Mouse (Mus musculus) CD4-positive, CD25-positive, alpha-beta regulatory T cell, adult 4 months (primary cell): Measurements from ENCODE around the gene Fam19a5. TPM values are rescaled to one million over a fixed set of nuclear protein-coding genes. Genes with fewer than 3 reads are reported as not detected.

Experiments
- ATAC-seq: one replicate; pipeline ENCODE4 v1.8.0; 2017
- polyA plus RNA-seq, 2 experiments: library from polyadenylated mRNA; unstranded; fragments of 100-300 nt; shearing (Covaris generic); gene quantifications; one replicate each; pipeline ENCODE4 v1.2.1; 2017

Fam19a5 gene
- polyA plus RNA-seq, 2 experiments from 2014 or later = not detected

GRCm38 (mm10) chr15:87667416-87667815 lies 123.3 kb downstream of the Fam19a5 start:
- no peak for ATAC-seq

DNA sequence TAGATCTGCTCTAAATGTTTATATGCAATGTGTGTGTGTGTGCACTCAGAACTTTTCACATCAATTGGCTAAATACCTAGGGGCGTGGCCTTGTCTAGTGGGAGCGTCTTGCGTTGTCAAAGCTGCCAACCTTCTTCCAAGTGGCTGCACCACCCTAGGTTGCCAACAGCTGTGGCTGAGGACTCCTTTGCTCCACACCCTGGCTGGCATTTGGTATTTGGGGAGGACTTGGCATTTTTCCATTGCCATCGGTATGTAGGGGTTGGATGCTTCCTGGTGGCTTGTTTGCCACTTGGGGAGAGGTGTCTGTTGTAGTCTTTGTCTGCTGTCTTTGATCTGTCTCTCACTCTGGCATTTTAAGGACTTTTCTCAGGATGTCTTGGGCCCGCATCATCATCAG lies 124.0 kb downstream of the Fam19a5 start:
- ATAC-seq = no peak

GRCm38 (mm10) chr15:87671929-87672328 lies 127.8 kb downstream of the Fam19a5 start:
- no peak for ATAC-seq

GRCm38 (mm10) chr15:87678711-87679110 lies 134.6 kb downstream of the Fam19a5 start:
- ATAC-seq = no peak

DNA sequence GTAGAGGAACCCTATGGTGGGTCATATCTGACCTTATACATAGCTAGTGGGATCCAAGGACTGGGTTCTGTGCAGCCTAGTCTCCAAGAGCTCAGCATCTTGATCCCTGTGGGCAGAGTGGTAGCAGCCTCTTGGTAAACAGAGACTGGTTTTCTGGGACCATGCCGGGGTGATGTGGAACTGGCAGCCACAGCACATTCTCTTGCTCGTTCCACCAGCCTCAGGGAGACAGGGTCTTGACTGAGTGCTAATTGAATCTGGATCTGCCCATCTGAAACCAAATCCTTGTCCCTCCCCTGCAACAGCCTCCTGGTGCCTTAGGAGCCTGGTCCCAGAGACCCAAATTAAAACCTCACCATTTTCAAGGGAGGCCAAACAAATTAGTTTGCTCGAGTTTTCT lies 138.3 kb downstream of the Fam19a5 start:
- no peak for ATAC-seq

GRCm38 (mm10) chr15:87686415-87687040 lies 142.4 kb downstream of the Fam19a5 start:
- ATAC-seq = no peak

GRCm38 (mm10) chr15:87691271-87691955 lies 147.3 kb downstream of the Fam19a5 start:
- ATAC-seq = no peak

GRCm38 (mm10) chr15:87691958-87692357 lies 147.9 kb downstream of the Fam19a5 start:
- no peak for ATAC-seq

GRCm38 (mm10) chr15:87692394-87692793 lies 148.3 kb downstream of the Fam19a5 start:
- no peak for ATAC-seq

GRCm38 (mm10) chr15:87692865-87693513 lies 148.9 kb downstream of the Fam19a5 start:
- ATAC-seq = no peak

- no peak for ATAC-seq
Measured at GRCm38 (mm10) chr15:87697433-87697996, 153.4 kb downstream of the Fam19a5 start.

DNA sequence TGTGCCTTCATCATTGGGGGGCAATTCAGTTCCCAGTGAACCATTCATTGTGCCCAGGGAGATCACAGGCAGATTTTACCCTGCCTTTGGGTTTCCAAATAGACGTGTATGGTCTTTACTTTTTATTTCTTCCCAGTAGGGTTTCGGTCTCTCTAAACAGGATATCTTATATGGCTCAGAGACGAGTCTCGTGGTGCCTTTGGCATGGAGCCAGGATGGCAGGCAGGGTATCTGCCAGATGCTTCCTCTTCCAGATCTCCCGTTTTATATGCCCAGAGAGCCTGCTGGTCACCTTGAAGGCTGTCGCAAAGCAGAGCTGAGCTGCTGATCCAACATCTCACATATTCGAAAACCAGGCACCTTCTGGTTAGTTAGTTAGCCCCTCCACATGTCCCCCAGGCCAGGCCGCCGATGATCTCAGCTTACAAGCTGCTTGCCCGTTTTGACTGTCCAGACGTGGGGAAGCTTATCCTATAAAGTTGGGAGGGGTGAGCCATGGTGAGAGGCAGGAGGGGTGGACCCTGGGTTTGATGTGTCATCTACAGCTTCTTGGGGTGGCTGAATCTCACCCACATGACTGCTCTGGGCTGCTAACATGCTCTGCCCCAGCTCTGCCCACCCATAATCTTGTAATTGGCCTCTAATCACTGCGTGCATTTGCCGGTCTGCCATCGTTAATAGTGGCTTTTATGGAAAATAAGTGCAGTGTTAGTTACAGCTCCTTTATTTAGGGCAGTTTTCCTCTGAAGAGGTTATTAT lies 154.6 kb downstream of the Fam19a5 start:
- no peak for ATAC-seq

GRCm38 (mm10) chr15:87702821-87703220 lies 158.7 kb downstream of the Fam19a5 start:
- ATAC-seq = no peak

GRCm38 (mm10) chr15:87703334-87703733 lies 159.2 kb downstream of the Fam19a5 start:
- ATAC-seq = no peak

DNA sequence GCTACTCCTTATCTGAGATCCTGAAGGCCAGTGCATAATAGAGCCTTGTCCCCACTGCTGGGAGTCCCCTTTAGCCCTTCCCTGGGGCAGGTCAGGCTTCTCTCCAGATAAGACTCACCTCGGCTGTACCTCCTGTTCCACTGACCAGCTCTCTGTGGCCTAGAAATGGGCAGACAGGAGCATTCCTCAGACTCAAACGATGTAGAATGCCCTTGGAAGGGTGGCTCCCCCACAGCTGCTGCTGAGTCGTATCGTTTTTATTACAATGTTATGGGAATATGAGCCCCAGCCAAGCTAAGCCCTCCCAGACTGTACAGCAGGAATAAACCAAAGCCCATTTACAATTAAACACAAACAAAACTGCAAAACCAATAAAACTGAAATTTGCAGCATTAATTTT lies 167.7 kb downstream of the Fam19a5 start:
- no peak for ATAC-seq

GRCm38 (mm10) chr15:87712221-87712620 lies 168.1 kb downstream of the Fam19a5 start:
- no peak for ATAC-seq

DNA sequence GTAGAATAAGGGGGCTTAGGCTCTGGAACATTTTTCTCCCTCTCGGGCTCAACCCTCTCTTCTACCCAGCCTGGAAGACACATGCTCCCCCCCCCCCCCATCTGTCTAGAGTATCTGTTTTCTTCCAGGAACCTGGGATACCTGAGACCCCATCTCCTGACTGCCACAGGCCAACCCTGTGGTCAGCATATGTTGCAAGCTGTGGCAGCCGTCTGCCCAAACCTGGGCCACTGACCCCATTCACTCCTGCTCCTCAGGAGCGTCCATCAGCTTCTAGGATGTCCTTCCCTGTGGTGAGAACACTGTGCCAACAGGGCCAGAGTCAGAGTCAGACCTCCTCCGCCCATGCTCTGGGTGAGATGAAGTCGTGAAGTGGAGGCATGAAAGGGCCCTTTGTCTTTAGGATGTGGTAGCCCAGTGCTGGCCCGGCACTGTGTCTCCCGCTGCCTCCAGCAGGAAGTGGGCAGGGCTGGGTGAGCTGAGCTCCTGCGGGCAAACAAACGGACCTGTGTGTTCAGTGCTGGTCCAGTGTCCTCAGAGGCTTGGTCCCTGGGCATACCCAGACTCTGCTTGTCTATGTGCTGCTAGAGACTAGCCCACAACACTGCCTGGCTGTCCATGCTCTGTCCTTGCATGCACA lies 171.1 kb downstream of the Fam19a5 start:
- no peak for ATAC-seq

DNA sequence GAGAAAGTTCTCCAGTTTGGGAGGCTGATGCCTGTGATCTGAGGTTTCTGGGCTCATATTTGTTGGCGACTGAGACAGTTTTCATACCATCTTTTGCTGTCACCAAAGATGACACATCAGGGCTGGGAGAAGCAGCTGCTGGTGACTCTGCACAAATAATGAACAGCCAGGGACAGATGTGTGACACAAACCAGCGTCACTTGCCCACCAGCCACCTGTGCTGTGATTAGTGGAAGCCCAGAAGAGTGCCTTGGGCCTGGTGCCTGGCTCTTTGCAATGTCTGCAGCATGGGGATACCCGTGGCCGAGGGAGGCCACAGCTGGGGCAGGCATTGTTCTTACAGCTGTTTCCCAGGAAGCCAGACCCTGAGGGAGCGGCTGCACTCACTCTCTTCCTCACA lies 173.0 kb downstream of the Fam19a5 start:
- no peak for ATAC-seq

DNA sequence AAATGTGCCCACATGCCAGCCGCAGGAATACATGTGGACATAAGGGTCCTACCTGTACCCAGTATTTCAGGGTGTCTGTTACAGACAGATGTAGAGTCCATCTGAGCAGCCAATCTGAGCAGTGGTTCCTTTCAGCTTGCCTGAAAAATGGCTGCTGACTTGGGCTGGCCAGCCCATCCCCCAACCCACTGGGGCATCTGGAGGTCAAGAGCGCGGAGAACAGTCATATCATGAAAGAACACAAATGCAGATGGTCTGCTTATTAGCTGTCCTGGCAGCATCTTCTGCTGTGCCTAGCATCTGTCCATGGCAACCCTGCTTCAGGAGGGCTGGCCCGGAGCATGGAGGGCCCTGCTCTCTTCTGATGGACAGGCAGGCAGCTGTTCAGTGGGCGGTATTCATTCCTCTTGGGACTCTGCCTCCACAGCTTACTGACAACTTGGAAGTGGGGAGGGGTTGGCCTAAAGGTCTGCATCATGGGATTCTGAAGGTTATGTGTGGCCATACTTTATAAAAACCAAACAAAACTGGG lies 179.4 kb downstream of the Fam19a5 start:
- no peak for ATAC-seq

DNA sequence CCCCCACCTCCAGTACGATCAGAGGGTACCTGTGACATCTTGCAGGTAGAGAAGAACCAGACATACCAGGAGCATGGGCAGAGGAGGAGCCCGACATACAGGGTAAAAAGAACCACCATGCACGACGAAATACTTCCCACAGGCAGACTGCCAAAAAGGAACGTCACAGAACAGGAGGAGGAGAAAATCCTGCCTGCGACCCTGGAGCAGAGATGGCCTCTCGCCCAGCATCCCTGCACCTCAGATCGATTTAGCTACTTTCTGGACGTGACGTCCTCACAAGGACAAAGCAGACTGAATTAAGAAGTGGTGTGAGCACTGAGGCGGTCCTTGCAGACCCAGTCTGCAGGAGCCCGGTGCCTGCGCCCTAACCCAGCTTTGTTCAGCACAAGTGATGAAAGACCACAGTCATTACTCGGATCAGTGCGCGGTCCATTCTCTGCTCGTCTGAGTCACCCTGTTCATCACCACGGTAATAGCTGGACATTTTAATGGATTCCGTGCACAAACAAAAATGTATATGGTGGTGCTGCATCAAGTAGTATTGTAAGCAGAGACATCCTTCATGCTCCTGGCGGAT lies 182.6 kb downstream of the Fam19a5 start:
- ATAC-seq = no peak

DNA sequence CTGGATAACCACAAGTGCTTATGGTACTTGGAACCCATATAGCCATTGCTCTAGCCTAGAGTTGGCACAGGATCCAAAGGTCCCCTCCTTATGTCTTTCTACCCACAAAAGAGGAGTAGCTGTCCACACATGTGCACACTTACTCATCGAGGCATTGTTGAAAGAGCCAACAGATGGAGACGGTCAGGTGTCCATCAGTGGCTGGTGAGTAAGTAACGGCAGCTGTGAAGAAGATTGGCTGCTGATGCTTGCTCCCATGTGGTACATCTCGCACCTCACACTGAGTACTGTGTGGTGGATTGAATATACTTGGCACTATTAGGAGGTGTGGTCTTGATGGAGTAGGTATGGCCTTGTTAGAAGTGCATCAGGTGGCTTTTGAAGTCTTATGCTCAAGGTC lies 192.2 kb downstream of the Fam19a5 start:
- no peak for ATAC-seq

DNA sequence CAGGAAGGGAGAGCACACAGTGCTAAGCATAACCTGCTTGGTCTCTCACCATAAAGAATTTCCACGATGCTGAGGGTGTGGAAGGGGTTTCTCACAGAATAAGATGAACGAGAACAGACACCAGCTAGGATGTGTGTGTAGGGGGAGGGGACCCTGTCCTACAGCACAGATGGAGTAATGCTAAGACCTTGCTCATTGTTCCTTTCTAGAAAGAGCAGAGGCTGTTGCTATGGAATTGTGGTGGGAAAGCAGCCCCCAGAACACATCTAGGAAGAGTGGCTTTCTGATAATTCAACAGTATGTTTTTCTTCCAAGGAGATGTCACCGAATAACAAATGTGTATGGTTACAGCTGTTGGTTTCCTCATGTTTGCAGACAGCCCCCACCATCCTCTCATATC lies 211.4 kb downstream of the Fam19a5 start:
- no peak for ATAC-seq
